ENCODE assay signal across 7 mouse cellular contexts in the genomic region with DNA sequence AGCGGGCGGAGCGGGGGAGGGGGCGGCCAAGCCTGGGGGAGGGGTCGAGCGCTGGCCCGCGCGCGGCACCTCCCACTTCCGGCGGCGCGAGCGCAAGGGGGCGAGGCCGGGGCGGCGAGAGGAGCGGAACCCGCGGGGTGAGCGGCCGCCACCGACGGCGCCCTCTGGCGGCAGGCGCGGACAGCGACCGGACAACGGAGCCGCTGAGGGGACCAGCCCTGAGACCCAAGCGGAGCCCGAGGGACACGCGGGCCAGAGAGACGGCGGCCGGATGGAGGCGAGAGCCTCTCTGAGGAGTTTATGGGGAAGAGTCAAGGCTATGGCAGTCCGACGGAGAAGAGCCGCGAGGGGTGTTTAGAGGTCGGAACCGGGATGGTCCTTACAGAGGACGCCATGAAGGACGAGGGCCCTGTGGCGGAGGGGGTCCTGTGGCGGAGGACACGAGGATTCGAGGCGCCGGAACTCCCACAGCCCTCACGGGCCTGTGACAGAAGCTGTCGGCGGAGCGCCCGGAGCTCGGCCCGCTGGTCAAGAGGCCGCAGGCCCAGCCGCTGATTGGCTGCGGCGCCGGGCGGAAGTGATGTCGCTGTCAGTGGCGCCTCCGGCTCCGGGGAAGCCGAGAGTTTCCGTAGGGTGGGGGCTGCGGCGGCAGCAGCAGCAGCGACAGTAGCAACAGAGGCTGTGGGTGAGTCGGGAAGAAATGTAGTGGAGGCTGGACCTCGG. TPM values are rescaled to one million over a fixed set of nuclear protein-coding genes. Genes with fewer than 3 reads are reported as not detected.
DNase-seq lines count a peak whose midpoint lies in the region; ATAC-seq lines count a peak whose summit lies in the region.

Gene Pcsk7, plus strand, starts transcription at position 143 of the 723 bp plus-strand sequence.
Gene Rnf214, minus strand, starts transcription at position 557 of the 723 bp plus-strand sequence.

- peak within 1 kb of the TSS; percentile 80 for H3K4me2 ChIP-seq in limb, embryonic 11.5 days (ENCODE audit: low read depth, severe bottlenecking)
- peak within 1 kb of the TSS; percentile 84 for H3K4me2 ChIP-seq in midbrain, embryonic 14.5 days (ENCODE audit: low read length)

- H3K4me3 ChIP-seq in embryonic facial prominence, embryonic 10.5 days = peak within 1 kb of the TSS; percentile 95
- peak within 1 kb of the TSS; percentile 88 for H3K4me3 ChIP-seq in limb, embryonic 11.5 days (ENCODE audit: low read depth, low read length)
- H3K4me3 ChIP-seq in midbrain, embryonic 14.5 days (replicated peaks; ENCODE audit: low read depth, low read length) = peak within 1 kb of the TSS; percentile 81

- H3K4me1 ChIP-seq in embryonic facial prominence, embryonic 10.5 days = peaks cover 25% of the 10 kb centered on the region
- peaks cover 8% of the 10 kb centered on the region; the same call in 1 of the 2 replicates for H3K4me1 ChIP-seq in limb, embryonic 11.5 days (ENCODE audit: control insufficient read depth, insufficient read depth, low read length)
- peaks cover 20% of the 10 kb centered on the region for H3K4me1 ChIP-seq in midbrain, embryonic 14.5 days (ENCODE audit: control insufficient read depth, insufficient read depth, low read length)

- WGBS in embryonic facial prominence, embryonic 10.5 days = under 1% methylated on average over 79 of the region's 80 CpGs
- WGBS in limb, embryonic 11.5 days = under 1% methylated on average over 65 of the region's 80 CpGs
- under 1% methylated on average over 77 of the region's 80 CpGs for WGBS in midbrain, embryonic 14.5 days

- peak; percentile 96 for DNase-seq in adrenal gland, postnatal 10 days
- DNase-seq in embryonic facial prominence, embryonic 10.5 days (ENCODE audit: low spot score) = peak; percentile 93
- peak; percentile 100 for DNase-seq in heart, adult 11 months
- peak; percentile 91 for DNase-seq in kidney, adult 18-20 months
- peak; percentile 92 for DNase-seq in limb, embryonic 11.5 days (ENCODE audit: low spot score)
- peak; percentile 96 for DNase-seq in midbrain, embryonic 14.5 days
- peak; percentile 83 to 88 for DNase-seq in spleen, adult 18-20 months

- peak within 1 kb of the TSS; percentile 90 for H3K9ac ChIP-seq in limb, embryonic 11.5 days (ENCODE audit: low read length)
- peak within 1 kb of the TSS; percentile 93 for H3K9ac ChIP-seq in midbrain, embryonic 14.5 days (replicated peaks; ENCODE audit: low read length)

- peak; percentile 91 for ATAC-seq in limb, embryonic 11.5 days (ENCODE audit: insufficient number of reproducible peaks, low FRiP score, low TSS enrichment, low read depth)
- ATAC-seq in midbrain, embryonic 14.5 days (ENCODE audit: low FRiP score, low TSS enrichment) = peak; percentile 94

- H3K27me3 ChIP-seq in embryonic facial prominence, embryonic 10.5 days (replicated peaks; ENCODE audit: low read depth, poor library complexity, severe bottlenecking) = no peaks in the 10 kb centered on the region
- H3K27me3 ChIP-seq in limb, embryonic 11.5 days (ENCODE audit: control insufficient read depth, insufficient read depth, low read length) = no peaks in the 10 kb centered on the region
- no peaks in the 10 kb centered on the region for H3K27me3 ChIP-seq in midbrain, embryonic 14.5 days (ENCODE audit: control insufficient read depth, insufficient read depth, low read length)

- H3K27ac ChIP-seq in embryonic facial prominence, embryonic 10.5 days (replicated peaks) = peak within 1 kb of the TSS; percentile 98
- peak within 1 kb of the TSS; percentile 82 for H3K27ac ChIP-seq in limb, embryonic 11.5 days (replicated peaks; ENCODE audit: low read depth, low read length)
- peak within 1 kb of the TSS; percentile 98 for H3K27ac ChIP-seq in midbrain, embryonic 14.5 days (replicated peaks; ENCODE audit: low read depth, low read length)

- no peaks in the 10 kb centered on the region for H3K9me3 ChIP-seq in embryonic facial prominence, embryonic 10.5 days
- H3K9me3 ChIP-seq in limb, embryonic 11.5 days (ENCODE audit: control insufficient read depth, low read length) = no peaks in the 10 kb centered on the region
- H3K9me3 ChIP-seq in midbrain, embryonic 14.5 days (ENCODE audit: control insufficient read depth, low read length) = no peaks in the 10 kb centered on the region

- H3K36me3 ChIP-seq in embryonic facial prominence, embryonic 10.5 days (replicated peaks) = peaks cover 53% of the 10 kb centered on the region
- H3K36me3 ChIP-seq in limb, embryonic 11.5 days (ENCODE audit: control insufficient read depth, insufficient read depth, low read length) = peaks cover 5% of the 10 kb centered on the region
- H3K36me3 ChIP-seq in midbrain, embryonic 14.5 days (ENCODE audit: control insufficient read depth, insufficient read depth, low read length) = peaks cover 53% of the 10 kb centered on the region

RNA-seq across cellular contexts. Expression of gene Pcsk7, which starts in this region (rescaled TPM):
- 10 to 100 TPM; 23.4 to 29.6 TPM for total RNA-seq in adrenal gland, postnatal 10 days (2021)
- 18.9 and 21.2 TPM in 2 replicates for polyA plus RNA-seq in embryonic facial prominence, embryonic 10.5 days (2016; fragmentation: Nextera tagmentation; extraction: Ambion mirVana)
- polyA plus RNA-seq in limb, embryonic 11.5 days (2014; fragmentation: Nextera tagmentation; extraction: Ambion mirVana) = 13.4 and 15.4 TPM in 2 replicates
- 15.5 and 17.4 TPM in 2 replicates for polyA plus RNA-seq in midbrain, embryonic 14.5 days (2014; fragmentation: Nextera tagmentation; extraction: Ambion mirVana)

RNA-seq across cellular contexts. Expression of gene Rnf214, which starts in this region (rescaled TPM):
- total RNA-seq in adrenal gland, postnatal 10 days (2021) = 10 to 100 TPM; 37.4 to 42.3 TPM
- polyA plus RNA-seq in embryonic facial prominence, embryonic 10.5 days (2016; fragmentation: Nextera tagmentation; extraction: Ambion mirVana) = 61.5 and 66.8 TPM in 2 replicates
- 64.0 and 66.7 TPM in 2 replicates for polyA plus RNA-seq in limb, embryonic 11.5 days (2014; fragmentation: Nextera tagmentation; extraction: Ambion mirVana)
- 97.4 and 121 TPM in 2 replicates for polyA plus RNA-seq in midbrain, embryonic 14.5 days (2014; fragmentation: Nextera tagmentation; extraction: Ambion mirVana)

Comparison
In these comparisons a context has a peak if more than half of its experiments do, and no peak if none do; other contexts are left out.
1. Peak in every context shown above with its lines: DNase-seq, ATAC-seq, H3K4me3 ChIP-seq and H3K27ac ChIP-seq.